Mouse (Mus musculus): ENCODE measurements at regions not wholly inside any gene's neighbourhood (a gene's known extent, or its start where the extent isn't known, plus 50 kb on each side); places are given as distances from the start of the nearest gene placed in this dataset.

DNA sequence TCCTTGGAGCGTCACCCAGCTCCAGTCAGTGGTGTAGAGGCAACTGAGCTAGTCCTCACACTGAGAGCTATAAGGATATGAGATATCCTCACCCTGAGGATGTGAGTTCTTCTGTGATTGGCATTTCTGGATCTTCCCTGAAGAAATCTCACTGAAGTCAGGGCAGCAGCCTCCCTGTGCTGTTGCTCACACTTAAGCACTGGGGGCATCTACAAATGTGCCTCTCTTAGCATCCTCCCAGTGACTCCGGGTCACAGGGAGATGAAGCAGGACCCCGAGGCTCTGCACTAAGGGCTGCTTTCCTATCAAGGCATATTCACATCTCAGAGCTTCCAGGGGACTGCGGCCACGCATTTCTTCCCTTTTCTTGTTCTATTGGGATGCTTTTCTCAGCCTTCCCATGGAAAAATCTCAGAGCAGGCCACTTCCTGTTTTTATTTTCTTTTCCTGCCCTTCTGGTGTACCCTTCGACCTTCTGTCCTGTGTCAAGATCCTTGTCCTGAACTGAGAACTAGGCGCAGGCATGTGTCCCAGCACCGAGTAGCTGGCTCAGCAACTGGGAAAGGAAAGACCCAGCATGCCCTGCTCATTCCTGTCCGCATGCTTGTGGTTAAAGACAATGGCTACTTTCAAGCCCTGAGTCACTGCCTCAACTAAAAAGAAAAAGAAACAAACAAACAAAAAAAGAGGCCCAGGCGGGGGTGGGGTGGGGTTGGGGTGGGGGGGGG, 92.8 kb downstream of the Tomm20 start:
- H3K79me2 ChIP-seq (ENCODE audit: control insufficient read depth, insufficient read depth, low read length, poor library complexity), result no peaks in the 10 kb centered on the region; the same call in 1 of the 2 replicates
- H3K9ac ChIP-seq (ENCODE audit: control insufficient read depth, low read depth, low read length, poor library complexity, severe bottlenecking), result no peak overlapping the region
- H3K27ac ChIP-seq (ENCODE audit: control insufficient read depth, low read depth, low read length), result no peak overlapping the region
- H3K27me3 ChIP-seq (ENCODE audit: control insufficient read depth in 1 of 2, insufficient read depth in 2 of 2, low read length in 2 of 2), result no peaks in the 10 kb centered on the region
- H3K4me1 ChIP-seq (ENCODE audit: control insufficient read depth in 1 of 2, insufficient read depth in 2 of 2, low read length in 2 of 2), result peaks cover 26 to 52% of the 10 kb centered on the region in 2 experiments
- no peak overlapping the region for H3K4me3 ChIP-seq (ENCODE audit: control insufficient read depth in 1 of 2, insufficient read depth in 1 of 2, low read depth in 2 of 2, low read length in 2 of 2)
- no peak for DNase-seq (ENCODE audit: low read depth, low spot score)
- TF ChIP-seq ZKSCAN1 (IDR thresholded peaks at IDR 0.05; ENCODE audit: low read depth, low read length), result no peak
- TF ChIP-seq NRF1 (IDR thresholded peaks at IDR 0.05; ENCODE audit: insufficient read depth, low read depth, low read length, poor library complexity, severe bottlenecking), result no peak
- no peak for TF ChIP-seq USF1 (IDR thresholded peaks at IDR 0.05; ENCODE audit: low read depth, low read length)
- no peak for TF ChIP-seq RCOR1 (IDR thresholded peaks at IDR 0.05; ENCODE audit: low read depth, low read length)
- TF ChIP-seq ETS1 (IDR thresholded peaks at IDR 0.05; ENCODE audit: low read depth, low read length), result no peak
- TF ChIP-seq MYC (IDR thresholded peaks at IDR 0.05; ENCODE audit: low read depth, low read length), result no peak
- TF ChIP-seq JUND (IDR thresholded peaks at IDR 0.05; ENCODE audit: low read depth, low read length), result no peak
- no peak for TF ChIP-seq HCFC1 (IDR thresholded peaks at IDR 0.05; ENCODE audit: low read depth, low read length)
- no peak for TF ChIP-seq GABPA (IDR thresholded peaks at IDR 0.05; ENCODE audit: low read depth, low read length)
- TF ChIP-seq SIN3A (IDR thresholded peaks at IDR 0.05; ENCODE audit: low read length), result no peak
- TF ChIP-seq TCF12 (IDR thresholded peaks at IDR 0.05; ENCODE audit: low read depth, low read length), result no peak
- TF ChIP-seq EP300 (IDR thresholded peaks at IDR 0.05; ENCODE audit: low read depth in 1 of 2, low read length in 2 of 2), result no peak
- TF ChIP-seq MAZ (IDR thresholded peaks at IDR 0.05; ENCODE audit: low read depth, low read length), result no peak
- TF ChIP-seq POLR2AphosphoS2 (IDR thresholded peaks at IDR 0.05; ENCODE audit: low read length), result no peak
- TF ChIP-seq TAL1 (IDR thresholded peaks at IDR 0.05; ENCODE audit: low read length), result no peak
- TF ChIP-seq ZMIZ1 (IDR thresholded peaks at IDR 0.05; ENCODE audit: low read depth, low read length), result no peak
- no peak for TF ChIP-seq POLR2A (IDR thresholded peaks at IDR 0.05; ENCODE audit: control insufficient read depth in 1 of 2, insufficient read depth in 1 of 2, low read depth in 1 of 2, low read length in 2 of 2, poor library complexity in 1 of 2)
- no peak for TF ChIP-seq E2F4 (IDR thresholded peaks at IDR 0.05; ENCODE audit: borderline replicate concordance, low read depth, low read length)
- peaks cover 0 to 38% of the 10 kb centered on the region in 2 experiments; a peak in 2 of 4 replicates for H3K36me3 ChIP-seq (ENCODE audit: control insufficient read depth in 1 of 2, insufficient read depth in 2 of 2, low read length in 2 of 2)
- H3K9me3 ChIP-seq (replicated peaks; ENCODE audit: insufficient read depth, low read length), result no peaks in the 10 kb centered on the region

DNA sequence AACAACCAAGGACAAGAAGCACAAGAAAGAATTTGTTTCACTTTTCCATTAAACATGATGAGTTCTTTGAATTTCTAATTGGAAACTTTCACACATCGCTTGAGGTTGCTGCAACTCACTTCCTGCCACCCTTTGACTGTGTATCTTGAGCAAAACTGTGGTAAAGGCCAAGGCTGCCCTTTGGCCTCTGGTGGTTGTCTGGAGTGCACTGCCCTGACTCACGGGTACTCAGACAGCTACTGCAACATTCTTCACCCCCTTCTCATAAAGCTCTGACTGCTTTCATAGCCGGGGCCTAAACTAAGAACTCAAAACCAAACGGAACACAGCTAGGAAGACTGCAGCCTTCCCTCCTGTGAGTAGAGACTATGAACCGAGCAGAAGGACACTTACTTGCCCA, 93.5 kb downstream of the Tomm20 start:
- Histone ChIP-seq H3K27me3 (ENCODE audit: control insufficient read depth in 1 of 2, insufficient read depth in 2 of 2, low read length in 2 of 2) (no peaks in the 10 kb centered on the region), H3K4me3 (ENCODE audit: control insufficient read depth in 1 of 2, insufficient read depth in 1 of 2, low read depth in 2 of 2, low read length in 2 of 2) (no peak overlapping the region), H3K27ac (ENCODE audit: control insufficient read depth, low read depth, low read length) (no peak overlapping the region), H3K36me3 (ENCODE audit: control insufficient read depth in 1 of 2, insufficient read depth in 2 of 2, low read length in 2 of 2) (peaks cover 0 to 39% of the 10 kb centered on the region in 2 experiments; a peak in 2 of 4 replicates), H3K79me2 (ENCODE audit: control insufficient read depth, insufficient read depth, low read length, poor library complexity) (no peaks in the 10 kb centered on the region; the same call in 1 of the 2 replicates), H3K4me1 (ENCODE audit: control insufficient read depth in 1 of 2, insufficient read depth in 2 of 2, low read length in 2 of 2) (peaks cover 26 to 52% of the 10 kb centered on the region in 2 experiments), H3K9ac (ENCODE audit: control insufficient read depth, low read depth, low read length, poor library complexity, severe bottlenecking) (no peak overlapping the region), H3K9me3 (replicated peaks; ENCODE audit: insufficient read depth, low read length) (no peaks in the 10 kb centered on the region)
- DNase-seq (ENCODE audit: low read depth, low spot score), result no peak
- no peak for TF ChIP-seq POLR2AphosphoS5 (IDR thresholded peaks at IDR 0.05; ENCODE audit: borderline replicate concordance, low read depth, low read length)
- no peak for TF ChIP-seq MYB (IDR thresholded peaks at IDR 0.05; ENCODE audit: low read depth, low read length)
- no peak for TF ChIP-seq EP300 (IDR thresholded peaks at IDR 0.05; ENCODE audit: low read depth in 1 of 2, low read length in 2 of 2)
- TF ChIP-seq RAD21 (IDR thresholded peaks at IDR 0.05; ENCODE audit: low read depth, low read length), result no peak
- TF ChIP-seq BHLHE40 (IDR thresholded peaks at IDR 0.05; ENCODE audit: borderline replicate concordance, low read depth, low read length), result no peak
- no peak for TF ChIP-seq ZKSCAN1 (IDR thresholded peaks at IDR 0.05; ENCODE audit: low read depth, low read length)
- no peak for TF ChIP-seq NELFE (IDR thresholded peaks at IDR 0.05; ENCODE audit: low read depth, low read length)
- TF ChIP-seq TAL1 (IDR thresholded peaks at IDR 0.05; ENCODE audit: low read length), result no peak
- TF ChIP-seq NRF1 (IDR thresholded peaks at IDR 0.05; ENCODE audit: insufficient read depth, low read depth, low read length, poor library complexity, severe bottlenecking), result no peak
- TF ChIP-seq UBTF (IDR thresholded peaks at IDR 0.05; ENCODE audit: borderline replicate concordance, insufficient read depth, low read depth, low read length), result no peak
- TF ChIP-seq ZMIZ1 (IDR thresholded peaks at IDR 0.05; ENCODE audit: low read depth, low read length), result no peak
- TF ChIP-seq CHD1 (IDR thresholded peaks at IDR 0.05; ENCODE audit: low read depth, low read length), result no peak
- no peak for TF ChIP-seq MEF2A (IDR thresholded peaks at IDR 0.05; ENCODE audit: extremely low read depth, insufficient replicate concordance, low read depth, low read length, poor library complexity, severe bottlenecking)
- TF ChIP-seq CTCF (IDR thresholded peaks at IDR 0.05 in 2 of 3, conservative IDR thresholded peaks at IDR 0.05 in 1 of 3; ENCODE audit: control insufficient read depth in 1 of 3, insufficient read depth in 1 of 3, low read depth in 2 of 3, low read length in 3 of 3, poor library complexity in 1 of 3, severe bottlenecking in 1 of 3), result no peak
- no peak for TF ChIP-seq TBP (IDR thresholded peaks at IDR 0.05; ENCODE audit: low read depth, low read length)
- TF ChIP-seq MXI1 (IDR thresholded peaks at IDR 0.05; ENCODE audit: low read depth, low read length), result no peak
